Mouse (Mus musculus) neural tube, postnatal 0 days (tissue): ENCODE results near the gene Gm3269. TPM values are rescaled to one million over a fixed set of nuclear protein-coding genes. Genes with fewer than 3 reads are reported as not detected.

Source experiments
- polyA plus RNA-seq: library from polyadenylated mRNA; unstranded; fragments of >200 nt; fragmentation: Nextera tagmentation; extraction: Ambion mirVana; gene quantifications from 2 replicates; pipeline ENCODE4 v1.2.1, GENCODE M21; 2015

Gm3269 gene
- polyA plus RNA-seq, result not detected in 2 replicates

DNA sequence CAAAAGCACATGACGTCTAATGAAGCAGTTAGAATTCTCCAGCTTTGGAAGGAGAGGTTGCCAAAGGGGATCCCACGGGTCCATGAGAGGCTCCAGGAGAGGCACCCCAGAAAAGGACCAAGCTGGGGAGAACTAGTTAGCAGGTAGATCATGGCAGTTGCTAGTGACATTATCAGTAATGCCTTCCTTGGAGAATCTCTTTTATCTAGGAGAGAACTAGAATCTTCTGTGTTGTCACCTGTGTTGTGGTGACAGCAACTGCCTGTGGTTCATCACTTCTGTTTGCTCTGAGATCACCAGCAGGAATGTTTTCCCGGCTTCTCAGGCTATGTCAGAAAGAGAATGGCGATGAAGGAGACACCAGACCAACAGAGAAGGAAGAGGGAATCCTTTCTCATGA is at the start of gene Gm3269:
Gm3269 (plus strand) TSS at position 301 of the 400 bp plus-strand sequence.

DNA sequence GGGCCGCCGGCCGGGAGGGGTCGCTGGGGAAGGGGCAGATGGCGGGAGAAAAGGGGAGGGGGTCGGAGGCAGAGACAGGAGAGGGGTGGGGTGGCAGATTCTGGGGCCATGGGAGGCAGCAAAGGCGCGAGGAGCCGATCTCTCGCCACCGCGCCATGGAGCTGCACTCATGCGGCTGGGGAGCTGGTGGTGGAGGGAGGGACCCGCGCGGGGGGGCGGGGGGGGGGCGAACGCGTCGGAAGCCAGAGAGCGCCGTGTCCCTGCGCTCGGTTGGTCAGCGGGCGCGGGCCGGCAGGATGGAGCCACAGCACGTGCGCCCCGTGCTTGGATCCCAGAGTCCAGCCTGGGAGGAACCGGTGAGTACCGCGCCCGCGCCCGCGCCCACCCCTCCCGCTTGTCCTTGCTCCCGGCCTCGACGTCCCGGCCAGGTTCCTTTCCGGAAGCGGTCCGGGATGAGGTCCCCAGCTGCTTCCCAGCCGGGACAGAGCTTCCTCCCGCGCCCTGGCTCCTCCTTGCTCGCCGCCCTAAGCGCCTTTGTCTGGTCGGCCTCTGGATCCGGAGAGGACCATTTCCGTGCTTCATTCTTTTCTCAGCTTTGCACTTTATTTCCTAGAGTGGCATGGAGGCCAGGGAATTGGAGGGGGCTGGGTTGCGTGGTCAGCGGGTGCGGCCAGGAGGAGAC is 17.5 kb downstream of the Gm3269 start, which contains the start of gene Gm3264:
Gm3264 (plus strand) TSS at position 278 of the 682 bp plus-strand sequence.

DNA sequence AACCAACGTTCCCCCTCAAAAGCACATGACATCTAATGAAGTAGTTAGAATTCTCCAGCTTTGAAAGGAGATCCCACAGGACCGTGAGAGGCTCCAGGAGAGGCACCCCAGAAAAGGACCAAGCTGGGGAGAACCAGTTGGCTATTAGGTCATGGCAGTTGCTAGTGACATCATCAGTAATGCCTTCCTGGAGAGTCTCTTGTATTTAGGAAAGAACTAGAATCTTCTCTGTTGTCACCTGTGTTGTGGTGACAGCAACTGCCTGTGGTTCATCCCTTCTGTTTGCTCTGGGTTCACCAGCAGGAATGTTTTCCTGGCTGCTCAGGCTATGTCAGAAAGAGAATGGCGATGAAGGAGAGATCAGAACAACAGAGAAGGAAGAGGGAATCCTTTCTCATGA is 54.2 kb downstream of the Gm3269 start, which contains the start of gene Gm3278:
Gm3278 (plus strand) TSS at position 301 of the 400 bp plus-strand sequence.

Other genes with a start within 250 kb of the Gm3269 start
- gene Gm8159, start 205.8 kb upstream of the Gm3269 start, polyA plus RNA-seq, result not detected in 2 replicates
- gene Gm3239, start 173.9 kb upstream of the Gm3269 start, polyA plus RNA-seq, result 1.2 and 1.7 TPM in 2 replicates
- gene Gm7876, start 128.9 kb upstream of the Gm3269 start, polyA plus RNA-seq, result not detected in 2 replicates
- 3.2 TPM in 2 replicates for gene Gm3252, start 111.3 kb upstream of the Gm3269 start, polyA plus RNA-seq
- not detected in 2 replicates for gene Gm9602, start 61.8 kb upstream of the Gm3269 start, polyA plus RNA-seq
- gene Gm3264, start 17.5 kb downstream of the Gm3269 start, polyA plus RNA-seq, result 3.1 and 3.3 TPM in 2 replicates
- 0.17 and 0.27 TPM in 2 replicates for gene Gm3278, start 54.3 kb downstream of the Gm3269 start, polyA plus RNA-seq
- gene Gm8297, start 145.8 kb downstream of the Gm3269 start, polyA plus RNA-seq, result not detected in 2 replicates
- not detected in 2 replicates for gene Gm3298, start 177.8 kb downstream of the Gm3269 start, polyA plus RNA-seq
- gene 4930555G01Rik, start 212.5 kb downstream of the Gm3269 start, polyA plus RNA-seq, result not detected in 2 replicates
- gene Gm8281, start 232.9 kb downstream of the Gm3269 start, polyA plus RNA-seq, result 8.6 and 14.2 TPM in 2 replicates